Mouse (Mus musculus): ENCODE results near the gene Tpo. TPM values are rescaled to one million over a fixed set of nuclear protein-coding genes. Genes with fewer than 3 reads are reported as not detected.

Gene Tpo
- polyA plus RNA-seq, 1 experiment from 2014 or later: not detected

DNA sequence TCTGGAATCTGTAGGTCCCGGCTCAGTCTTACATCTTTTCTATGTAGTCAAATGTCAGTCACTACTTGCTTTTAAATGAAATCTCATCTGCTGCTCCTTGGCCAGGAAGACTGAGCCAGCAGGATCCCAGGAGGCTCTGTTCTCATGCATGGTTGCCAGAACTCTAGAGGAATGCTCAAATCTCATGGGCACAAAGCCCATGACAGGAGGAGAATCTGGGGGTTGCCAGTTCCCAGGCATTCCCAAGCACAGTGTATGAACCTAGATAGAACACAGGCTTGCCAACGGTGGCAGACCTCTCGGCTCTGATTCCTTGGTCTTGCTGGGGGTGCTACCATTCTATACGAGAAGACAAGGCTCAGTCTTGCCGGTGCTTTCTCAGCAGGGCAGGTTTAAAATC, 40.3 kb downstream of the Tpo start:
- H3K36me3 ChIP-seq (ENCODE audit: insufficient read depth, low read length): no peaks in the 10 kb centered on the region
- no peaks in the 10 kb centered on the region for H3K4me1 ChIP-seq (ENCODE audit: insufficient read depth, low read length)
- H3K4me2 ChIP-seq (replicated peaks; ENCODE audit: low read depth, low read length): no peak overlapping the region
- WGBS: 90% methylated on average over 5 of the region's 5 CpGs
- no peaks in the 10 kb centered on the region for H3K27me3 ChIP-seq (ENCODE audit: insufficient read depth, low read length)
- H3K9me3 ChIP-seq (ENCODE audit: low read length): no peaks in the 10 kb centered on the region
- H3K27ac ChIP-seq (ENCODE audit: low read length): no peak overlapping the region
- H3K4me3 ChIP-seq (ENCODE audit: low read length): no peak overlapping the region
- H3K9ac ChIP-seq (replicated peaks; ENCODE audit: low read length): no peak overlapping the region
- ATAC-seq (ENCODE audit: low FRiP score, low TSS enrichment): no peak

DNA sequence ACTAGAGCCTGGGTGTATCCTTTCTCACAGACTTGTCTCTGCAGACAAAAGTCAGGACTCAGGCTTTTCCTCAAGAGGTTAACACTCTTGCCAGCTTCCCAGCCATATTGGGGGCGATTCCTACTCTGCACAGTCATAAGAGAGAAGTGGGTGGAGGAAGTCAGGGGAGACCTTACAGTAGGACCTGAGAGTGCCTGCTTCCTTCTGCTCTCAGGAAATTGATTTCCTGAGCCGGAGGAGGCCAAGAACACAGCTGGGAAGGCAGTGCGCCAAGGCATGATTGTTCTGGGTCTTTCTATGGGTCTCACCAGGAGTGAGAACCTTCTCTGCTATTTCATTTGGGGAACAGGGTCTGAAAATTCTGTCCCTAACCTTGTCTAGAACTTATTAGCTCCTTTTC, 48.5 kb downstream of the Tpo start:
- H3K4me2 ChIP-seq (replicated peaks; ENCODE audit: low read depth, low read length): no peak overlapping the region
- 64% methylated on average over 3 of the region's 3 CpGs for WGBS
- H3K27me3 ChIP-seq (ENCODE audit: insufficient read depth, low read length): no peaks in the 10 kb centered on the region
- ATAC-seq (ENCODE audit: low FRiP score, low TSS enrichment): no peak
- H3K4me1 ChIP-seq (ENCODE audit: insufficient read depth, low read length): 0 out of 2 replicates have a peak, but pooled peaks cover 4% of the 10 kb centered on the region
- H3K36me3 ChIP-seq (ENCODE audit: insufficient read depth, low read length): no peaks in the 10 kb centered on the region
- no peak overlapping the region for H3K4me3 ChIP-seq (ENCODE audit: low read length)
- no peak overlapping the region for H3K27ac ChIP-seq (ENCODE audit: low read length)
- peaks cover 8% of the 10 kb centered on the region; the same call in 1 of the 2 replicates for H3K9me3 ChIP-seq (ENCODE audit: low read length)
- H3K9ac ChIP-seq (replicated peaks; ENCODE audit: low read length): no peak overlapping the region

DNA sequence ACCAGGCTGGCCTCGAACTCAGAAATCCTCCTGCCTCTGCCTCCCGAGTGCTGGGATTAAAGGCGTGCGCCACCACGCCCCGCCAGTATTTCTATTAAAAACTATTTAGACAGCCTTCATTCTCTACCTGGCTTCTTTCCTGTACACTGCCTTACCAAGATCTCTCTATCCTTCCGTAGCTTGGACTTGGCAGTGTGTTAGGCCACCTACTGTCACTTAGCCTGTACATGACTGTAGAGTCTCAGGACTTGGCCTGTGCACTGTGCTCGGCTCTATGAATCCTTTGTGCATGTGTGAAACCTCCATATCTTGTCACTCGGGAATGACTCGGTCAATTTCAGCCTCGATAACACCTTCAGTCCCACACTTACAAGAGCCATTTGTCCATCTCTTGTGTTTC, 55.4 kb downstream of the Tpo start:
- H3K9me3 ChIP-seq (ENCODE audit: low read length): peaks cover 8% of the 10 kb centered on the region; the same call in 1 of the 2 replicates
- no peaks in the 10 kb centered on the region for H3K36me3 ChIP-seq (ENCODE audit: insufficient read depth, low read length)
- 97% methylated on average over 10 of the region's 11 CpGs for WGBS
- no peaks in the 10 kb centered on the region for H3K27me3 ChIP-seq (ENCODE audit: insufficient read depth, low read length)
- no peak overlapping the region for H3K27ac ChIP-seq (ENCODE audit: low read length)
- no peak for ATAC-seq (ENCODE audit: low FRiP score, low TSS enrichment)
- no peaks in the 10 kb centered on the region for H3K4me1 ChIP-seq (ENCODE audit: insufficient read depth, low read length)
- no peak overlapping the region for H3K4me3 ChIP-seq (ENCODE audit: low read length)
- H3K4me2 ChIP-seq (replicated peaks; ENCODE audit: low read depth, low read length): no peak overlapping the region
- H3K9ac ChIP-seq (replicated peaks; ENCODE audit: low read length): no peak overlapping the region

- Histone ChIP-seq H3K9ac (replicated peaks; ENCODE audit: low read length) (no peak overlapping the region), H3K9me3 (ENCODE audit: low read length) (peaks cover 8% of the 10 kb centered on the region; the same call in 1 of the 2 replicates), H3K27me3 (ENCODE audit: insufficient read depth, low read length) (no peaks in the 10 kb centered on the region), H3K4me1 (ENCODE audit: insufficient read depth, low read length) (no peaks in the 10 kb centered on the region), H3K4me2 (replicated peaks; ENCODE audit: low read depth, low read length) (no peak overlapping the region), H3K4me3 (ENCODE audit: low read length) (no peak overlapping the region), H3K36me3 (ENCODE audit: insufficient read depth, low read length) (no peaks in the 10 kb centered on the region), H3K27ac (ENCODE audit: low read length) (no peak overlapping the region)
- ATAC-seq (ENCODE audit: low FRiP score, low TSS enrichment): no peak
- 64% methylated on average over 2 of the region's 2 CpGs for WGBS
Observed at GRCm38 (mm10) chr12:30076316-30076715, 56.1 kb downstream of the Tpo start.

DNA sequence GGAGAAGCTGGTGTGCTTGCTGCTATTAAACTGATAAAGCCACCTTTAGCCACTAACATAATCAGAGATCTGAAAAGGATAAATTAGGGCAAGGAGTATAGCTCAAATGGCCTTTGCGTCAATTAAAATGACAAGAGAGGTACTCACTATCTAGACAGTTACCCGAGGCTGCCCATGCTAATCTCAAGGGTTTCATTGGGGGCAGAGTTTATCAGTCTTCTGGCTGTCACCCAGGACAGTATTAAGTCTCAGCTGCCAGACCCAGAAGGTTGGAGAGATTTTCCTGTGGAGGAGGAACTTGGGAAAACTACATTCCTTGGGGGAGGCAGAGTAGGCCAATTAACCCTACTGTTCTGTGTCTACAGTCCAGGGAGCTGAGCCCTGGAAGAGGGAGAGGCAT, 63.1 kb downstream of the Tpo start:
- no peaks in the 10 kb centered on the region for H3K36me3 ChIP-seq (ENCODE audit: insufficient read depth, low read length)
- H3K27me3 ChIP-seq (ENCODE audit: insufficient read depth, low read length): no peaks in the 10 kb centered on the region
- H3K27ac ChIP-seq (ENCODE audit: low read length): no peak overlapping the region
- H3K9me3 ChIP-seq (ENCODE audit: low read length): no peaks in the 10 kb centered on the region
- no peak overlapping the region for H3K4me3 ChIP-seq (ENCODE audit: low read length)
- WGBS: 36% methylated on average over 2 of the region's 2 CpGs
- H3K4me2 ChIP-seq (replicated peaks; ENCODE audit: low read depth, low read length): no peak overlapping the region
- ATAC-seq (ENCODE audit: low FRiP score, low TSS enrichment): peak; percentile 67; the same call in 1 of the 2 replicates
- peaks cover 8% of the 10 kb centered on the region; the same call in 1 of the 2 replicates for H3K4me1 ChIP-seq (ENCODE audit: insufficient read depth, low read length)
- H3K9ac ChIP-seq (replicated peaks; ENCODE audit: low read length): no peak overlapping the region

- 81% methylated on average over 2 of the region's 2 CpGs for WGBS
- ATAC-seq (ENCODE audit: low FRiP score, low TSS enrichment): no peak
- Histone ChIP-seq H3K9ac (replicated peaks; ENCODE audit: low read length) (no peak overlapping the region), H3K27ac (ENCODE audit: low read length) (no peak overlapping the region), H3K9me3 (ENCODE audit: low read length) (no peaks in the 10 kb centered on the region), H3K4me3 (ENCODE audit: low read length) (no peak overlapping the region), H3K36me3 (ENCODE audit: insufficient read depth, low read length) (no peaks in the 10 kb centered on the region), H3K27me3 (ENCODE audit: insufficient read depth, low read length) (no peaks in the 10 kb centered on the region), H3K4me2 (replicated peaks; ENCODE audit: low read depth, low read length) (no peak overlapping the region), H3K4me1 (ENCODE audit: insufficient read depth, low read length) (peaks cover 8% of the 10 kb centered on the region; the same call in 1 of the 2 replicates)
Observed at GRCm38 (mm10) chr12:30067806-30068205, 64.6 kb downstream of the Tpo start.

- Histone ChIP-seq H3K27ac (ENCODE audit: low read length) (no peak overlapping the region), H3K27me3 (ENCODE audit: insufficient read depth, low read length) (no peaks in the 10 kb centered on the region; the same call in 1 of the 2 replicates), H3K9ac (replicated peaks; ENCODE audit: low read length) (no peak overlapping the region), H3K9me3 (ENCODE audit: low read length) (no peaks in the 10 kb centered on the region), H3K4me1 (ENCODE audit: insufficient read depth, low read length) (no peaks in the 10 kb centered on the region), H3K36me3 (ENCODE audit: insufficient read depth, low read length) (no peaks in the 10 kb centered on the region), H3K4me3 (ENCODE audit: low read length) (no peak overlapping the region), H3K4me2 (replicated peaks; ENCODE audit: low read depth, low read length) (no peak overlapping the region)
- whole genome bisulfite sequencing: 26% methylated on average over 6 of the region's 6 CpGs
- no peak for ATAC-seq (ENCODE audit: low FRiP score, low TSS enrichment)
Observed at GRCm38 (mm10) chr12:30062118-30062505, 70.3 kb downstream of the Tpo start.

DNA sequence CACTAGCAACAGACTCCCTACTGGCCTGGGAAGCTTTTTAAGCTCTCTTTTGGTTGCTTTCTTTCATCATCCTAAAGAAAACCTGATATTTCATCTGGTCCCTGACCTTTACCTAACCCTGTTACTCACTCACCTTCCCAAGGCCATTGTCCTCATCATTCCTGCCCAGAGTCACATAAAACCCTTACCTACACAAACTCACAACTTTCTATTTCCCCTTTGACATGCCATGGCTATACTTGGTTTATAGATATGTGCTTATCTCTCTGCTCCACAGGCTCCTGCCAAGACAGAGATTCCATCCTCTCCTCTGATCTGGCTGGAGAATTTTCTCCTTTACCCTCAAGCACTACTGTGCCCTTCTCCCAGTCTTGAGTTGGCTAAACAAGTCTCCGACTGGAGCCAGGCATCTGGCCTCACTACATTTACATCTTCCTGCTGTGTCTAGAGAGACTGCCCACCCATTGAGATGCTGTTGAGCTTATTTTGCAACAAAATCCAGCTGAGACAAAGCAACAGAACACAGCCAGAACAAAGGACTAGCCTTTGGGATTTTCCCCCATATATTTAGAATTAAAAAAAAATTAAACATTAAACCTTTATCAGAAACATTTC, 70.8 kb downstream of the Tpo start:
- Histone ChIP-seq H3K36me3 (ENCODE audit: insufficient read depth, low read length) (no peaks in the 10 kb centered on the region), H3K4me3 (ENCODE audit: low read length) (no peak overlapping the region), H3K9ac (replicated peaks; ENCODE audit: low read length) (no peak overlapping the region), H3K9me3 (ENCODE audit: low read length) (no peaks in the 10 kb centered on the region), H3K4me1 (ENCODE audit: insufficient read depth, low read length) (no peaks in the 10 kb centered on the region), H3K27ac (ENCODE audit: low read length) (no peak overlapping the region), H3K27me3 (ENCODE audit: insufficient read depth, low read length) (no peaks in the 10 kb centered on the region; the same call in 1 of the 2 replicates), H3K4me2 (replicated peaks; ENCODE audit: low read depth, low read length) (no peak overlapping the region)
- 37% methylated on average over 1 of the region's 1 CpGs for WGBS
- ATAC-seq (ENCODE audit: low FRiP score, low TSS enrichment): no peak

- Histone ChIP-seq H3K36me3 (ENCODE audit: insufficient read depth, low read length) (no peaks in the 10 kb centered on the region), H3K27ac (ENCODE audit: low read length) (no peak overlapping the region), H3K9ac (replicated peaks; ENCODE audit: low read length) (no peak overlapping the region), H3K4me1 (ENCODE audit: insufficient read depth, low read length) (no peaks in the 10 kb centered on the region), H3K4me2 (replicated peaks; ENCODE audit: low read depth, low read length) (no peak overlapping the region), H3K27me3 (ENCODE audit: insufficient read depth, low read length) (no peaks in the 10 kb centered on the region; the same call in 1 of the 2 replicates), H3K9me3 (ENCODE audit: low read length) (no peaks in the 10 kb centered on the region), H3K4me3 (ENCODE audit: low read length) (no peak overlapping the region)
- WGBS: 66% methylated on average over 6 of the region's 6 CpGs
- ATAC-seq (ENCODE audit: low FRiP score, low TSS enrichment): no peak
Observed at GRCm38 (mm10) chr12:30058044-30058443, 74.4 kb downstream of the Tpo start.

DNA sequence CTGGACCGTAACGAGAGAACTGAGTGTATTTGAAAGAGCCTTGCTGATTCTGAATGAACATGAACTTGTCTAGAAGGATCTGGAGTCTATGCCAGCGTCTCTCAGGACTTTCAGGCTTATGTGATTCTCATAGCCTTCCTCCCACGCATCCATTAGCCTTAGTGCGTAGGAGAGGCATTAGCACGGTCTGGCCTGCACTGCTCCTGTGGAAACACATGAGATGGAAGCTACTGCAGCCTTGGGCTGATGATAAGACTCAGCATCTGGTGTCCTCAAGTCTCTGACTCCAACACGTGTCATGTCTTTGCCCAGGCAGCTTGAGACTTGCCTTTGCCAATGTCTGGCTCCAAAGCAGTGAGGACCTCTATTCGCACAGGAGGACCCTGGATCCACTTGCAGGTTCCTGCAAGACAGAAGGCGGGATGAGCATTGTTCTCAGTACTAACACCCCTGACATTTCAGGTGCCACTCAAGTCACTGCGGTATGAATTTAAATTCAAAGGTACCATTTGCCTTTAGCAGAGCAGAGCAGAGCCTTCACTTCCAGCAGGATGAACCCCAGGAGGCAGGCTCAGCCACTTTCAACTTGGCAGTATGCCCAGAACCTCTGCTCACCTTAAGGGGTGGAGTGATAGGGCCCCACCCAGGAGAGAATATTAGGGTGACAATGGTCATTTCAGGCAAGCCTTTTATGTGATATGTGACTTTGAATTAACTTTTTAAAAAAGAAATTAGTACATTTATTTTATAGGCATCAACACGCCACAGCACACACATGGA, 77.5 kb downstream of the Tpo start:
- no peak for ATAC-seq (ENCODE audit: low FRiP score, low TSS enrichment)
- no peak overlapping the region for H3K27ac ChIP-seq (ENCODE audit: low read length)
- no peak overlapping the region for H3K4me3 ChIP-seq (ENCODE audit: low read length)
- no peak overlapping the region for H3K4me2 ChIP-seq (replicated peaks; ENCODE audit: low read depth, low read length)
- WGBS: 78% methylated on average over 11 of the region's 11 CpGs
- H3K9ac ChIP-seq (replicated peaks; ENCODE audit: low read length): no peak overlapping the region
- no peaks in the 10 kb centered on the region for H3K36me3 ChIP-seq (ENCODE audit: insufficient read depth, low read length)
- H3K27me3 ChIP-seq (ENCODE audit: insufficient read depth, low read length): no peaks in the 10 kb centered on the region
- H3K4me1 ChIP-seq (ENCODE audit: insufficient read depth, low read length): no peaks in the 10 kb centered on the region
- no peaks in the 10 kb centered on the region for H3K9me3 ChIP-seq (ENCODE audit: low read length)

Measured in kidney, embryonic 16.5 days (tissue).